Mouse (Mus musculus): ENCODE data around the gene Pan3. TPM values are rescaled to one million over a fixed set of nuclear protein-coding genes. Genes with fewer than 3 reads are reported as not detected.

Pan3 gene
- total RNA-seq, 2 experiments from 2014 or later = 74.2 to 86.4 TPM

- DNase-seq (ENCODE audit: low spot score in 2 of 2) = peak; percentile 63 to 69
Measured at GRCm38 (mm10) chr5:147430936-147431839, 1.2 kb downstream of the Pan3 start.

- no peak for DNase-seq (ENCODE audit: low spot score in 2 of 2)
Measured at GRCm38 (mm10) chr5:147432927-147433326, 3.0 kb downstream of the Pan3 start.

GRCm38 (mm10) chr5:147435224-147435623 is 5.3 kb downstream of the Pan3 start:
- DNase-seq (ENCODE audit: low spot score in 2 of 2) = no peak

- no peak for DNase-seq (ENCODE audit: low spot score in 2 of 2)
Measured at GRCm38 (mm10) chr5:147435751-147436150, 5.8 kb downstream of the Pan3 start.

- DNase-seq (ENCODE audit: low spot score in 2 of 2) = no peak
Measured at GRCm38 (mm10) chr5:147436491-147436890, 6.5 kb downstream of the Pan3 start.

- DNase-seq (ENCODE audit: low spot score in 2 of 2) = no peak
Measured at GRCm38 (mm10) chr5:147440996-147441507, 11.1 kb downstream of the Pan3 start.

- no peak for DNase-seq (ENCODE audit: low spot score in 2 of 2)
Measured at GRCm38 (mm10) chr5:147441979-147442378, 12.0 kb downstream of the Pan3 start.

- DNase-seq (ENCODE audit: low spot score in 2 of 2) = no peak
Measured at GRCm38 (mm10) chr5:147442741-147443140, 12.8 kb downstream of the Pan3 start.

- no peak for DNase-seq (ENCODE audit: low spot score in 2 of 2)
Measured at GRCm38 (mm10) chr5:147444298-147444697, 14.3 kb downstream of the Pan3 start.

GRCm38 (mm10) chr5:147444757-147445156 is 14.8 kb downstream of the Pan3 start:
- DNase-seq (ENCODE audit: low spot score in 2 of 2) = no peak

- no peak for DNase-seq (ENCODE audit: low spot score in 2 of 2)
Measured at GRCm38 (mm10) chr5:147445252-147445651, 15.3 kb downstream of the Pan3 start.

GRCm38 (mm10) chr5:147448526-147448925 is 18.6 kb downstream of the Pan3 start:
- DNase-seq (ENCODE audit: low spot score in 2 of 2) = no peak

GRCm38 (mm10) chr5:147448933-147449332 is 19.0 kb downstream of the Pan3 start:
- no peak for DNase-seq (ENCODE audit: low spot score in 2 of 2)

GRCm38 (mm10) chr5:147456491-147456890 is 26.5 kb downstream of the Pan3 start:
- DNase-seq (ENCODE audit: low spot score in 2 of 2) = no peak

- no peak for DNase-seq (ENCODE audit: low spot score in 2 of 2)
Measured at GRCm38 (mm10) chr5:147459821-147460567, 30.0 kb downstream of the Pan3 start.

- DNase-seq (ENCODE audit: low spot score in 2 of 2) = no peak
Measured at GRCm38 (mm10) chr5:147463251-147463650, 33.3 kb downstream of the Pan3 start.

- no peak for DNase-seq (ENCODE audit: low spot score in 2 of 2)
Measured at GRCm38 (mm10) chr5:147466361-147466760, 36.4 kb downstream of the Pan3 start.

GRCm38 (mm10) chr5:147471163-147471562 is 41.2 kb downstream of the Pan3 start:
- DNase-seq (ENCODE audit: low spot score in 2 of 2) = no peak

GRCm38 (mm10) chr5:147473071-147473470 is 43.1 kb downstream of the Pan3 start:
- DNase-seq (ENCODE audit: low spot score in 2 of 2) = no peak

GRCm38 (mm10) chr5:147473856-147474255 is 43.9 kb downstream of the Pan3 start:
- no peak for DNase-seq (ENCODE audit: low spot score in 2 of 2)

GRCm38 (mm10) chr5:147476109-147476508 is 46.1 kb downstream of the Pan3 start:
- DNase-seq (ENCODE audit: low spot score in 2 of 2) = no peak

- DNase-seq (ENCODE audit: low spot score in 2 of 2) = no peak
Measured at GRCm38 (mm10) chr5:147477106-147477505, 47.1 kb downstream of the Pan3 start.
